Mouse (Mus musculus) layer of hippocampus, postnatal 14 days (tissue): ENCODE data around the gene 1700086D15Rik. TPM values are rescaled to one million over a fixed set of nuclear protein-coding genes. Genes with fewer than 3 reads are reported as not detected.

Source experiments
- DNase-seq, 2 experiments: peaks; one replicate each; pipeline ENCODE4 v3.0.0; 2021 to 2022; ENCODE audit warnings: low spot score in 2 of 2, mixed read lengths in 1 of 2
- total RNA-seq, 2 experiments: library from RNA; stranded (reverse); gene quantifications; 2 replicates each; pipeline ENCODE4 v1.2.3; 2021

Gene 1700086D15Rik
- total RNA-seq, 2 experiments from 2014 or later = 1.6 to 3.6 TPM

DNA sequence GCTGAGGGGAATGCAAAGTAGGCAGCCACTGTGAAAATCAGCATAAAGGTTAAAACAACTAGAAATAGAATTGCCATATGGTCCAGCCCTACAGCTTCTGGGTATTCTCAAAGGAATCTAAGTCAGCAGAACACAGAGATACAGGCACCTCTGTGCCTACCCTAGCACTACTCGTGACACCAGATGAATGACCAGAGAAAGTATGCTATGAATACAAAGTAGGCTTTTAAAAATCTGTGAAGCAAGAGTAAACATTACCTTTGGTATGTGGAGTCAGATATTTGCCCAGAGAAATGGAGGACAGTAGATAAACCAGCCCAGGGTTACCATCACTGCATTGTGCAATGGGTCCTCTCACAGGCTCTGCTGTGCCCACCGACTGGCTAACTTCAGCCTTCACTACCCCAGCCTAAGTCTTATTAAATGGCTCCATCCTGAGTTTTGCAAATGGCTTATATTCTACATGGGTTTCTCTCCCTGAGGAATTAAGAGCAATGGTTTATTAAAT lies 22.5 kb downstream of the 1700086D15Rik start:
- no peak for DNase-seq

DNA sequence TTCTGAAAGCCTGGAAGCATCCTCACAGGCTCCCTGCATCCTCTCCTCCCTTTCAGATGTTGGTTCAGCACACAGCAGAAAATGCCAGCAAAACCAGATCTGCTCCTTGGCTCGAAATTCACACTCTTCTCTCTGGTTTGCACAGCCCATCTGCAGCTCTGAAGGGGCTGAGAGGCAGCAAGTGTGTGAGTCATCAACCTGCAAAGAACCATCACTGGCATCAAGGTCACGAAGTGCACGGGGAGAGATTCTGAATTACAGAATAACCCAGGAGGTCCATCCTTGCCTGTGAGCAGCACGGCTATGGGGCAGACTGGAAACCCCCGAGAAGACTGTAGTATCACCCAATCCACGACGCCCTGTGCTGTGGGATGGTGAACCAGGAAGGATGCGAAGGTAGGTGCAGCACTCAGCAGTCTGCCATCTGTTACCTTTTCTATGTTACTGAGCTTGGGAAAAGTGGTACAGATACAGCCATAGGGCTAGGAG lies 24.4 kb downstream of the 1700086D15Rik start:
- DNase-seq = peak; percentile 16 to 19

DNA sequence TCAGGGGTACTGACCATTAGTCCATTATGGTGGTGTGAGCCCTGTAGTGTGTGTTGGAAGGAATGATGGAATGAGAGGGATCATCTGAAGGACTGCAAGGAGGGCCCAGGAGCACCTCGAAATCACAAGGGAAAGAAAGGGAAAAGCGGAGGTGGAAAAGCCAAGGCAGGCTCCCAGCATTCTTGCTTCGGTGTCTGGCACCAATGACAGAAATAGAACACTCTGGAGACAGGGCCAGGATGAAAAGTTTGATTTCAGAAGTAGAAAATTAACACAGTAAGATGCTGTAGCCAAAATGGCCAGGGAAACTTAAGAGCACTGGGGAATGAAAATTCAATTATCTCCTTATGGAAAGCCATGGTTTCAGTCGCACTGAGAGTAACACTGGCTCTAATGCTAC lies 26.0 kb downstream of the 1700086D15Rik start:
- DNase-seq = no peak

DNA sequence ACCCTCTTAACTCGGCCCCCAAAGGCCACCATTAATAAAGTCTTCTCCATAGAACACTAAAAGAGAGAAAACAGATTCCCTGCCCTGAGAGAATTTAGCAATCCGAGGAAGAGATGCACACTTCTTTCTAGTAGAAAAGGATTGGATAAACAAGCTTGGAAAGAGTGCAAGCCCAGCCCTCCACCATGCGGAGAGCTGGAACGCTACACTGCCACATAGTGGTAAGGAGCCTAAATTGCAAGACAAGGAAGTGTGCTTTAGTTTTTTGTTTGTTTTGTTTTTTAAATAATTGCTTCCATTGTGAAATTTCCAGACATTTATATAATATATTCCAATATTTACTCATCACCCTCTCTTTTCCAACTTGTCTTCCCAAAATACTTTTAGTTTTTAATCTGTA lies 30.6 kb downstream of the 1700086D15Rik start:
- DNase-seq = no peak

DNA sequence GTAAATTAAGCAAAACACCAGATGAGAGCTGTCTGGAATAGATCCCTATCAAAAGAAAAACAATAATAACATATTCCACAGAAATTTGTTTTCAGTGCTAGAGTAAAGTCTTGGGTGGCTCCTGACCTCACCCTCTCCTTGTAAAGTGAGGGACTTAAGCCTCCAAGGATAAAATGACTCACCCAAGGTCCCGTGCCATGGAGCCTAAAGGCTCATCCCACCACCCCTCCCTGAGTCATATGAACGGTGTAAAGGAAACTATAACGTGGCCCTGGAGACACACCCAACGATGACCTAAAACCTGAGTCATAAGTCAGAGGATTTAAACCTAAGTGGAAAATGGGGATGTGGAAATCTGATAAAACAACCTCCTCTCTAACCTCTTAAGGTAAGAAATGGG lies 31.0 kb downstream of the 1700086D15Rik start:
- DNase-seq = no peak

DNA sequence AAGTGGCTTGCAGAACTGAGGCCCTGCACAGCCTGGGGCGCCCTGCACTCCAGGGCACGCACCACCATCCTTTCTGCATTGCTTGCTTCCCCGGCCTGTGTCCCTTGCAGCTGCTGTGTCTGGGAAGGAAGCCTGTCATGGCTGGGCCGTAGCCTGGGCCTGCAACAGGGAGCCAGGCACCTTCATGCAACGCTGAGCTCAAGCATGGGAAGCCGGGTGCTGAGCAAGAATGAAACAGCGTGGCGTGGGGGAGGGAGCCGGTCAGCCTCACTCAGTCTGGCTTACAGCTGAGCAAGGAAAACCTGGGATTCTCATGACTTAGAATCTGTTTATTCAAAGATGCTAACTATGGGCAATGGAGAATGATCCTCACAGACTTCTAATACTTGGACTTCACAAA lies 33.1 kb downstream of the 1700086D15Rik start:
- peak in 1 of 2 experiments; percentile 13 for DNase-seq

DNA sequence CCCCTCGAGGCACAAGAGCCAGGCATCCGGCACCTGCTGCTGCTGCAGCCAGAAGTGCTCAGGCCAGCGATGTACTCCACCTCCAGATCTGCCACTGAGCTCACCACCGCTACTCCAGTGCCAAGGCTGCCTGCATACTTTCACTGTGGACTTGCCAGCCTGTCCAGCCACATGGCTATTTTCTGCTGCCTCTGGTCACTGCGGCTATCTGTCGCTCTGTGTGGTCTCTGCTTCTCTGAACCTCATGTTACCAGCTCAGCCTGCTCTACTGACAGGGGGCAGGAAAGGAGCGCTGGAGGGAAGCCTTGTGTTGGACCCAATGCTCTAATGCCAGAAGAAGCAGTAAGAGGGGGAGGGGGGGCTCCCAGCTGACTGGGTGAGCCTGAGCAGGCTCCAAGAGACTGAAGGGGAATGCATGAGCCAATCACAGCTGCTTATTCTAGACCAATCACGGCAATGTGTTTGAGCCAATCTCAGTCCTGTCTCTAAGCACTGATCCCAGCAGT lies 34.7 kb downstream of the 1700086D15Rik start:
- DNase-seq = peak in 1 of 2 experiments; percentile 45

DNA sequence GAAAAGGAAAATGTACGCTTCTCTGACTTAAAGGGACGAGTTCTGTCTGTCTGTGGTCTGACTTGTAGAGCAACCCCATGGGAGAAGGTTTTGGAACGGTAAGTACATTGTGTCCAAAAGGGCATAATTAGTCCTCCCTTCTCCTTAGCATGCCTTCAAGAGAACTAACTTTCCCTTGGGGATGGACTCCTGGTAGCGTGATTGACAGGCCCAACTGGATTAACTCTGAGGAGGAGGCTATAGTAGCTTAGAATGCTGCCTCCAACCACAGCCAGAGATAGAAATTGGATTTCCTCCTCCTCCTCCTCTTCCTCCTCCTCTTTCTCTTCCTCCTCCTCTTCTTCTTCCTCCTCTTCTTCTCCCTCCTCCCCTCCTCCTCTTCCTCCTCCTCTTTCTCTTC lies 39.4 kb downstream of the 1700086D15Rik start:
- DNase-seq = no peak

DNA sequence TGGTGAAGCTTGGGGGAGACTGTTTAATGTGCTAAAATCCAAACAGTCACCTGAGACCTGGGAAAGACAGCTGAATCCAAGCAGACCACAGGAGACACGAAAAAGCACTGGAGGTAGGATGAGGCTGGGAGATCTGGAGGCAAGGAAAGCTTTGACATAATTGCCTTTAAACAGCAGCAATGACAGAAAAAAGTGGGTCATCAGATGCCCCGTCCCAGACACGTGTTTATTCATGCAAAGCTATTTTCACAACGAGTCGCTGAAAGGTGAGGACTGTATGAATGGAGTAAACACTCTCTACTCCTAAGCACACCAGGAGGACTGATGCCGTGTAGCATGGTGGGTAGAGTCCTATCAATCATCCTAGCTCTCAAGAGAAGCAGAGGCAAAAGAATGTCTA lies 43.9 kb downstream of the 1700086D15Rik start:
- DNase-seq = no peak

DNA sequence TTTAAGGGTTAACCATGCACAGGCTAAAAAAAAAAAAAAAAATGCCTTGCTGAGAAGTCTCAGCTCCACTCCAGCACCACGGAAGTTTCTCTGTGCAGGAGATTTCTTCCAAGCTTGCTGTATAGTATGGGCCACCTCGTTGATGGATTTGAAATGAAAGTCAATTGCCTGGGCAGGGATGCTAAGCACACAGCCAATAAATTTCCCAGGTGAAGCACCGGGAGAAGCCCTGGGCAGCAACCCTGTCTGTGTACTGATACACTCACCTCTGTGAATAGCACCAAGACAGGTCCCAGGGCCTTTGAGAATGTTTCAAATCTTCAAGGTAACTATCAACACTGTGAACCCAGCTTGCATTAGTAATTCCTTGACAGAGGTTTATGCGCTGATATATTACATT lies 47.6 kb downstream of the 1700086D15Rik start:
- no peak for DNase-seq

DNA sequence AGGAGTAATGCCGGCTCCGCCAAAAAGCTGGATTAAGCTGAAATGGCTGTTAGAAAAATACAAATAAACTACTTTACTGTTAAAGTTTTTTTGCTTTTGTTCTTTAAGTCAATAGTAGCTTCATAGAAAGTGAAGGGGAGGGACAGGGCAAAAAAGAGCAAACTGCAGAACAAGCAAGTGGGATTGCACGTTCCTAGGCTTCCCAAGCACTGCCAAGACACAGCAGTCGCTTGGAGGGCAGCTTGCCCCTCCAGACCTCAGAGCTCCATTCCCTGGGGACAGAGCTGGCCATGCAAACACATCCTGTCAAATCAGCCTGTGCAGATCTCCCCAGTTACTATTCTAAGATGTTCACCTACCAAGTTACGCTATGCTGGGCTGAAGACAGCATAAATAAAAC lies 48.0 kb downstream of the 1700086D15Rik start:
- DNase-seq = no peak

DNA sequence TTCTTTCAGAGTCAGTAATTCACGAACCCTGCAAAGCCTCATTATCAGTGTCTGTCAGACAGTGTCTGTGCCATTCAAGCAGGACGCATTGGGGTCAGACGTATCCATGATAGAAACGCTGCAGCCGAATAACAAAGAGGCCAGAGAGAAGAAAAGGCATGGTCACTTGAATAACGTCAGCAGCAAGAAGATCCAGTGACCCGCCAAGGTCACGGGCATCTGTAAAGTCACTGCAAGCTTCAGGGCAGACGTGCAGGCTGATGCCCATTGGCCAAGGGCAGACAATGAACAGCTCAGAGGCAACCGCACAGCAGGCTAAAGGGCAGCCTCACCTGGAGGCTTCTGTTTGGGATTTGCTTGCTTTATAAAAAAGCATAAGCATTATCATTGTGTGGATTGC lies 49.6 kb downstream of the 1700086D15Rik start:
- no peak for DNase-seq

DNA sequence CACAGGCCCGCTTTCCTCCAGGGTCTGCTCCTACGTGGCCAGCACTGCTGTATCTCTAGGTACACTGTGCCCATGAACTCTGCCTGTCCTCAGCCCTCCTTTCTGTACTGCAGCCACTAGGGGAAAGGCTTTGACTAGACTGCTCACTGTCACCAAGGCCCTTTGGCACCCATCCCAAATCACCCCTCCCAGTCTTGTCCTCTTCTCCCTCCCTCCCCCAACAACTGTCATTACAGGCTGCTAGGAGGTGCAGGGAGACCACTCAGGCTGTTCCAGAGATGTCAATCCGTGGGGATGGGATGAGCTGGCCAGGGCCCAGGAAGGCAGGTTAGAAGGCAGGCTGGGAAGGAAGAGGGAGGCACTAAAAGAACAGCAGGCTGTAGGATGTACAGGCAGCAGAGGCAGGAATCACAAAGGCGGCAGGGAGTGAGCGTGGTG lies 51.9 kb downstream of the 1700086D15Rik start:
- no peak for DNase-seq

DNA sequence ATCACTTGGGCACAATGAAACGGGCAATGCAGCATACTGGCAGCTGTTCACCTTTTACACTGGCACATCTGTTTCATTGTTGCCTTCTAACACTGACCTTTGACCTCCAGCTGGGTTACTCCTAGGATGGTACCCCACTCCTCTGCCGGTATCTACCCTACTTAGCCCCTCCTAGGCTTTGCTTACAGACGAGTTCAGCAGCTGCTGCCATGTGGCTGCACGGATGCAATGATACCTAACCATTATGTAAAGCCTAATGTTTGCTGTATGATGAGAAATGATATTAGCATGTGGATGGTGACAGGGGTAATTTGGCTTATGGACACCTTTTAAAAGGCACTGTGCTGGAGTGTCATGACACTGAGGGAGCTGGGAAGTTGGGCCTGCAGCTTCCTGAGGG lies 52.5 kb downstream of the 1700086D15Rik start:
- no peak for DNase-seq

DNA sequence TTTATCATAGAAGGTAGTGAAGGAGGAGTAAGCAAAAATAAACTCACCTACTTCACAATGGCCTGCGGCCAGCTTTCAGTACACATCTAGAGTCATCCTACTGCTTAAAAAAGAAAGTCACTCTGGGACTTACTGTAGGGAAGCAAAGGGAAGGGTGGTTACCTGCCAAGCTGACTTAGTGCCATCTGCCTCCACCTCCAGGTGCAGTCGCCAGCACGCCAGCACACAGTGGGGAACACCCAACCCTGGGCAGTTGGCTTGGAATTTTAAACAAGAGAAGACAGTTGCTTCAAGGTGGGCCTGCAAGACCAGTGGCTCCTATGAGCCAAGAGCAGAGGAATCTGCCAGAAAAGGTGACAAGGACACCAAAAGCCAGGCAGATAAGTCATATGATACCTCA lies 55.6 kb downstream of the 1700086D15Rik start:
- DNase-seq = no peak

Other genes with a start within 250 kb of the 1700086D15Rik start
- gene Elac2, start 180.9 kb downstream of the 1700086D15Rik start, total RNA-seq = 10 to 100 TPM; 25.9 to 27.3 TPM
- 100 to 1,000 TPM; 106 to 115 TPM for gene Arhgap44, start 3.1 kb upstream of the 1700086D15Rik start, total RNA-seq
- under 1 TPM; 0.50 to 0.78 TPM for gene Myocd, start 110.1 kb upstream of the 1700086D15Rik start, total RNA-seq